Mouse (Mus musculus): Measurements from ENCODE around the gene Prkn.

Gene Prkn

DNA sequence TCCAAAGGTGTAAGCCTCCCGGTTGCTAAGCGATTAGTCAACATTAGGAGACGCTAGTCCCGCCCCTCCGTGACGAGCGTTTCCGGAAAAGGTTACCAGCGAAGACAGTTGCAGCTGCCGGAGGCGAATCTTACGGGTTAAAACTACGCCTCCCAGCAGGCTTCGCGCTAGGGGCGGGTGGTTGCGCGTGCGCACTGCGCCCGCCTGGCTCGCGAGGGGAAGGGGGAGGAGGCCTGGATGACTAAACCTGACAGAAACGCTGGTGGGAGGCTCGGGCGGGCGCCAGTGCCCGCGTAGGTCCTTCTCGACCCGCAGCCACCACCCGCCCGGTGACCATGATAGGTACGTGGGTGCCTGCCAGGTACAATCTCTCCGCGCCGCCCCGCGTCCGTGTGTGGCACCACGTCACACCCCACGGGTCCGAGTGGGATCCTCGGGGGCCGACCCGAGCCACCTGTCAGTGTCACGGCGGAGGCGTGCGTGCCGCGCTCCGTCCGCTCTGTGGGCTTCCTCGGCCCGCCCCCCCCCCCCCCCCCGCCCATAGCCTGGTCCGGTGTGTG is at the start of gene Prkn, which contains the start of gene Pacrg:
Gene Prkn, plus strand, starts transcription at position 237 of the 560 bp plus-strand sequence.
Gene Pacrg, minus strand, starts transcription at position 164 of the 560 bp plus-strand sequence.
- peak; percentile 92 for DNase-seq

DNA sequence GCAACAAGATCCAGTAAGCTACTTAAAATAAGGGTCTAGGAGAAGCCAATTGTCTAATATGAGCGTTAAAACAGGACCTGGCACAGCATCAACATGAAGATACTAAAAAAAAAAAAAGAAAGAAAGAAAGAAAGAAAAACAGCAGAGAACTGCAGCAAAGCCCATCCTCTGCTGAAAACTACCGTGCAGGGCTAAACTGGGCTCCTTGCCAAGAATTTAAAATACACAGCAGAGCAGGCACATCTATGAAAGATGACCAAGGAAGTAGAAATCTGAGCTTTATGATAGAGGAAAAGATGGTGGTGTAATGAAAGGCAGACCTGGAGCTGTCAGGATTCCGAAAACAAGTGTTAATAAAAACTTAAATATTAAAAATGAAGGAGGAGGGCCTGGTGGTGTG is 48.5 kb upstream of the Prkn start:
- DNase-seq, result no peak

DNA sequence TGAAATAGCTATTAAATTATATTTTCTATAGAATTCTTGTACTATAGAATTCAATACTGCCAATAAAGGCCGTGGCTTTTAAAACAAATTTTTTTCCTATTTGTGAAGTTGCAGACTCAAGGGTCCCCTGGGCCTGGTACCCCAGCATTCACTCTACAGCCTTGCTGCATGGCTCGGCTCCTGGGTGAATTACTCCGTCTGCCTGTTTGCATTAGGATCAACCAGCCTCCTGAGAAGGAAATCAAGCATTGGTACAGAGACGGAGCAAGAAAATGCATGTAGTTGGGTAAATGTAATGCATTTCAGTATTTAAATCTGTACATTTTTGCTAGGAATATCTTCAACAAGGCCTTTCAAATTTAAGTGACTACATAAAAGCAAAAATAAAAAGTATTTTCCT is 33.5 kb upstream of the Prkn start:
- DNase-seq, result no peak

DNA sequence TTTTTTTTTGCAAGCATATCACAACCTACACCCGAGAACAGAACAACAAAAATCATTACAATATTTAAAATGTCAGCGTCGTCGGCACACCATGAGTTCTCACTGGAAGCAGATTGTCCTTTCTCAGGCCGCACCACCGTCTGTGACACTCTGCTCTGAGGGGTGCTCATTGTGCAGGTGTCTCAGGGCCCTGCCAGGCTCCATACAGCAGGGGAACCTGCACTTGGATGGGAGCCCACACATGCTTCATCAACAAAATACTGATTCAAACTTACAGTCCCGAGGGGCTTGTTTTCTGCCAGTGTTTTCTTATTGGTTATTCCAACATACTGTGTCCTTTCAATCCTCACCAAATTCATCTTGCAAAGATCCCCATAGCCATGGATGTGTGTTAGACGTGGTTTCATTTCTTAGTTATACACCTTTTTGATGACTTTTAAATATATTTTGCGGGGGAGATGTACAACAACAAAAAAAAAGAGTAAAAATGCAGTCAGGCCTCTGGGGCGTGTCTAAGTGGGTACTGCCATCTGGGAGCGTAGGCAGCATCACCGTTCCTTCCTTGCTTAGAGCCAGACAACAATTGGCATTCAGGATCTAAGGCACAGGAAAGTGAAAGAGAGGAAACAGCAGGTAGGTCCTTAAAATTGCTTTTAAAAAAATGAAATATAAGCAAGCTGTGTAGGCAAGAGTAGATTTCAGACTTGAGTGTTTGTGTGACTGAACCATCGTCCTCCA is 32.8 kb upstream of the Prkn start:
- no peak for DNase-seq

DNA sequence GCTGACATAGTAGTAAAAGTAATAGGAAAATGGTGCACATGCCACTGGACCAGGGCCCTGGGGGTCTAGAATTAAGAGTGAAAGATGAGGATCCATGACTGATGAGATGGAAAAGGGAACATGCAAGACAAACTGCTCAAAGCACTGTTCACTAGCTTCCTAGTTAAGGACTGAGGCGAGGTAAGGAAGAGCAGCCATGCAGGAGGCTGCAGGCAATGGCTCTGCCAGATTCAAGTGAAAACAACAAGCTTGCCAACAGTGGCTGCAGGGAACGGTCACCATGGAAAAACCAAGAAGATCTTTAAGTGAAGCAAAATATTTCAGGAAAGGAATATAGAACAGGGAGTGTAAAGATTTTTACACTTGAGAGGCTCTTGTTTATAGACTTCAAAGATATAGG is 31.6 kb upstream of the Prkn start:
- no peak for DNase-seq

DNA sequence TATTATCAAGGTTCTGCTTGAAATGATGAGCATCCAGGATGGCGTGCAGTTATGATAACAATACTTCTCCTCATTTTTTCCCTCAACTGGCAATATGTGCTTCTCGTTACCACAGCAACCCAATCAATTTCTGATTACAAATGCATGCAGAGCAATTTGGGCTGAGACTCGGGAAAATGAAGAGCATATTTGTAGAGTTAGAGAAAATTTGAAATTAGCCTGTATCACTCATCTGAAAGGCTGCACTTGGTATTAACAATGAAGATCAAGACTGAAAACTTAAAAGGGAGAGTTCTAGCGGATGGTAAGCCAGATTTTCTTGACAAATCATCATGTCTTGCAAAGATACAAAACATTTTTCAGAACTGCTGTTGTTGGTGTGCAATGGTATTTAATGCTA is 21.2 kb upstream of the Prkn start:
- no peak for DNase-seq

DNA sequence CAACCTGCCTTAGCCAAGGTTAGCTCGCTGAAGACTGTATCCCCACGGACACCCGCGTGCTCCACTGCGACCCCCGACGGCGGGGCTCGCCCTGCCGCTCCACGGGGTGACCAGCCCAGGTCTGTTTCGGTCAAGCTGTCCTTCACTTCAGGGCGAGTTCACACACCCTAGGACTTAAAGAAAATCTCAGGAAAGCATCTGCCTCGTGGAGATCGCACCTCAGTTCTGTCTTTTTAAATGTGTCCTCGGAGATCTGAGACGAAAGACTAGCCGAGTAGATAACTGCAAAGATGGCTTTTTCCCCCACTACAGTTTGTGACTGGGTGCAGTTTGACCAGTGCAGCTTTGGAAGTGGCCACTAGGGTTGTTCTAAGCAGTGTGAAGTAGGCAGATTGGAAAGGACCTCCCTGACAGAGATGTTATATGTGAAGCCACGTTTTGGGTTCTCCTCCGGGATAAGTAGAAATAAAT is 582 bp downstream of the Prkn start:
- peak in 1 of 2 experiments; percentile 21 for DNase-seq

DNA sequence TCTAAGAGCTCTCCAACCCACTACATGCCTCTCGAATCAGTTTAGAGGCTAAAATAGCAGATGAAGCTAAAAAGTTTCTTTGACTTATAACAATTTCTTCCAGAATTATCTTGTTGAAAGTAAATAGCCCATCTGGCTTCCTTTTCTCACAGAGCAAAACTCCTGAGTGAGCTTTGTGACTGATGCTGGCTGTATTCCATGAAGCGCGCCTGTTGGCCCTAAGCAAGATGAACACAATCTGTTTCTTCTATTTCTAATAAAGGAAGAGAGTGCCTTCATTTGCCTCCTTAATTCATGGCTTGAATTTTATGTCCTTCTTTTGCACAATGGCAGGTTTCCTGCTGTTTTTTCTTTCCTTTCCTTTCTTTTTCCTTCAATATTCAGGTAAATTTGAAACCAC is 14.0 kb downstream of the Prkn start:
- DNase-seq, result no peak

DNA sequence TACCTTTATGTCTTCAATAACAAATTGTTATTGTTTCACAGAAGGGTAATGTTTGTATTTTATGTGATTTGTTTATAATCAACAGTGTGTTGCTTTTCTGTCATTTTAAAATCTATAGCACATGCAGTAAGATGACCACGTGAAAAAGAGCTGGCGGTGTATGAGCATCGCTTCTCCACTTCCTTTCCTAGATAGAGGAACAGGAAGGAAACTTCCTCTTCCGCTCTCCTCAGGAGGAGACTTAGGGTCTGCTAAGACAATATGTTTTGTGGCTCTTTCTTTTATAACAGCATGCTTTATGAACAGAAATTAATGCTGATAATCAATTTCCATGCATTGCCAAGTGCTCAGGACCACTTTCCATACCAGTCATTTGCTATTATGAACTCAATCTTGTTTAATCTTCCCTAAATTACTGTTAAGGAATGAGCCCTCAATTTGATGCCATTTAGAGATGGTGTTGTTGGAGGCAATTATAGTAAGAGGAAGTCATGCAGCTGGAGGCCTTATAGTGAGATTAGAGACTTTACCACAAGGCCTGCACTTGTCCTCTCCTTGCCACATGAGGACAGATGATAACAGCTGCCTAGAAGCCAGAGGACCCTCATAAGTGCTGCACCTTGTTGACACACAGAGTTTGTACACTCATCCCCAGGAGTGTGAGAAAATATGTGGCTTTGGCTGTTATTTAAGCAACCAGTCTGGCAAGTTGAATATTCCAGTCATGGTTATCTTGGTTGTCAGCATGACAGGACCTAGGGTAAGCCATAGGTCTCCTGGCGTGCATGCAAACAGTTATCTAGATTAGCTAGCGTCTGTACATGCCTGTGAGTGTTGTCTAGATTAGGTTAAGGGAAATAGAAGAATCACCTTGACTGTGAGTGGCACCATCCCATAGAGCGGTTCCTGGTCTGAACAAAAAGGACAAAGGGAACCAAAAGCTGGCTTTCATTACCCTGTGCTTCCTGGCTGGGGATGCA is 34.3 kb downstream of the Prkn start:
- no peak for DNase-seq

DNA sequence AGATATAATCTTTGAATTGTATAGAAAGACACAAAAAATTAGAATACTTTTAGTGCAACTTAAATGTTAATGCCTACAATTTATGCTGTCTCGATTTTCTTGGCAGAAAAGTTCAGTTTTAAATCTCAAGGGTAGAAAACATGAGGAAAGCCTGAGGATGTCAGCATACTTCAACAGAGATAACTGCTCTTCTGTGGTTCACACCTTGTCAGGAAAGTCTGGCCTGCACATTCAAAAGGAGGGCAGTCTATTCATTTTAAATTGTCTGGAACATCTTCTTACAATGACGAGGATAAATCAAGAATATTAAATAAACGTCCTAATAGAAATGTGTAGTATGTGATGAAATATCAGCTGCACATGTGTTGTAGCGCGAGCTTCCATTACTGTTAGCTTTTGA is 38.8 kb downstream of the Prkn start:
- DNase-seq, result no peak

DNA sequence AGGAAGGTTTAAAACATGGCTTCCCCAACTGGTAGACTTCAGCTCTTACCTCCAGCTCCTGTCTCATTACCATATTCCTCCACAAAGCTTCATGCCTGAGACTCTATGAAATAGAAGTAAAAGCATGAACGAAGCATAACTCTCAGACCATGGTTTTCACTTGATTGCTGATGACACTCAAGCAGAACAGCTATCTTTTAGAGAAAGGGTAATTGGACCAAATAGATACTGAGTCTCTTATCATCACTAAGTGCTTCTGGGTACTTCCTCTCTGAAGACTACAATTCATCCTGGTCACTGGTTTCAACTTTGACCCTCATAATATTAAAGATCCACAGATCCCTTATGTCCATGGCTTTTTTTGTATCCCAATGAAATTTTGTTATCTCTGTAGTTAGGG is 42.1 kb downstream of the Prkn start:
- DNase-seq, result no peak

DNA sequence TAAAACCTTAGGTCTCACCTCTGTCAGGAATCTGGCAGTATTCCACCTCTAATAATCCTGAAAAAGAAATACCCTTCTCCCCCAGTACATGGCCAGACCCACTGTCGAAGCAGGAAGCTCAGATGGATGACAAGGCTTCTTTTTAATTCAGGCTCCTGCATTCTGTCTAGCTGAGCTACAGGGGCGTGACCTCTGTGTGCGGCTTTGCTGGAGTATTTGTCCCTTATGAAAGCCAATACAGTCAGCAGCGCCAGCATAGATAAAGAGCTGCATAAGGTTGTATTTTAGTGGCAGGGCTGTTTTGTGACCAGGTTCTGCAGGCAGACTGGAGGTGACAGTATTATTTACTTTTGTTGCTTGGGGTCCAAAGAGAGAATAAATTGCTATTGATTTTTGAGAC is 47.7 kb downstream of the Prkn start:
- no peak for DNase-seq

DNA sequence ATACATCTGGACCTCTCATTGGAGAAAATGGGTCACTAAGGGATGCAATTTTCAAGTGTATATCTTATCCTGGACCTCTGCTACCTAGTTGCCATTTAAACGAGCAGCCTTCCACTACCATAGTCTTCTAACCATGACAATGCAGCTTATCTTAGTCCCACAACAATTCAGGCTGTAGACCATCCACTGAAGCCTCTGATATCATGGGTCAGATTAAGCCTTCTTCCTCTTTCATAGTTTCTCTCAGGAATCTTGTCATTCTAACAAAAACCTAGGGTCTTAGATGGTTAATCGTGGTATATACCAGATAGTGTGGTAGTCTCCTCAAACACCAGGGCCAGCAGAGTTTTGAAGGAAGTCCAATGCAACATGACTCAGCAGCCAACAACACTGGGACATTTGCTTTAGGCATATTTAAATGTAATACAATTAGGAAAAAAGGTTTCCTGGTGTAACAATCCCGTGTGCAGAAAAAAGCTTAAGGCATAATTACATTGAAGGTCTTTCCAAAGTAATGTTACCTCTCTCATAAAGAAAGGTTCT is 61.6 kb downstream of the Prkn start:
- DNase-seq, result no peak

DNA sequence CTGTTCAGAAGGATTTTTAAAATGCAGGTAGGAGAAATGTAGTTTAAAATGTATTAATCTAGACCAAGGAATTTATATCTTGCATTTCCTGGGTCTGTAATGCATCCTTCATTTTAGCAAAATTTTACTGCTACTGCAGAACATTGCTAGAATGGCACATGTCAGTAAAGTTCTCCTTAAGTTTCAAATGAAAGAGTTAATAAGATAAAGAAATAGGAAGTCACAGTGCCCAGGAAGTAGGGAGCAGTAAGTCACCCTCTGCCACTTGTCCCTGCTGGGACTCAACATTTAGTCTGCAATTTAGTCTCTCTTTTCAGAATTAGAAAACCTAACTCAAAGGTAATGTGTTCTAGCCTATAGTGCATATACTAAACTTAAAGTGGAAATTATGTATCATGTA is 96.5 kb downstream of the Prkn start:
- DNase-seq, result no peak

DNA sequence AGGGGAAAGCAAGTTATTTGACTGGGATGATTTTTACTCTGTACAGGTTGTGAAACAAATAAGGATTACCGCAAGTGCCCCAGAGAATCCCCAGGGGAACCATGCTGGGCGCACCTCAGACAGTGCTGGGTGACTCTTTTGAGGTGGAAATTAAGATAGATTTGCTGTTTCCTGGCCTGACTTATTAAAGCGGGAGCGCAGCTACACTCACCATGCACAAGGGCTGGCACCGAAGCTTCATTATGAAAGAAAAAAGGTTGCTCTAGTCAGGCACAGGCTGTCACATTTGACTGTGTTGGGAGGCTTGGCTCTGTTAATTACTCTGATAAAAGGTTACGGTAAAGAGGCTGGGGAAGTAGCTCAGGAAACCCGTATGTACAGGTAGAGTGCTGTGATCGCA is 97.7 kb downstream of the Prkn start:
- DNase-seq, result no peak

DNA sequence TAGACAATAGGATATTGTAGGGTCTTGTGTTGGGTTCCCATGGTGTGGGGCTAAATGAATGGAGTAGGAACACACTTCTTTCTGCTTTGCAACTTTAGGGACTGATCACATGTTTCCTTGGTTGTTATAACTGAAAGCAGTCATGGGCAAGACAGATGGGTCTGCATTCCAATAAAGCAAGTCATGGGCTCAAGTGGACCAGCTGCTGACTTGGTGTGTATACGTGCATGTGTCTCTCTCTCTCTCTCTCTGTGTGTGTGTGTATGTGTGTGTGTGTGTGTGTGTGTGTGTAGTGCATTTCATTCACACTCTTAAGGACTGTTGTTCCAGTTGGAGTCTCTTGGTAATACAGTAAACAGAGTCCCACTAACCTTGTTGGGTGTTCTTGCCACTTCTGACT is 98.6 kb downstream of the Prkn start:
- no peak for DNase-seq

DNA sequence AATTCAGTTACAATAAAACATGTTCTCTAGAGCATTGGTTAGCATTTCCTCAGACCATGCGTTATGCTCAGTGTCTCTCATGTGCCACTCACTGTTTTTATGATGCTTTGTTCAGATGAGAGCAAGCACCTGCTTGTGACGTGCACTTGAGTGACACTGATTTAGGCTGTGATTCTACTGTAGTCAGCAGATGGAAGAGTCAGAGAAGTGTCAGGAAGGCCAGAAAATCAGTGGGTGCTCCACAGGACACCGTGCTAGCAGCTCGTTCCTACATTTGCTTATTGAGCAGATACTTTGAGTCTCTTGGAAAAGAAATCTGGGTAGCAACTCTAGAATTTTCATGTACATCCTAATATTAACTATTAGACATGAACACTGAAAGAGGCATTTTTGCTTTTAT is 106.4 kb downstream of the Prkn start:
- DNase-seq, result no peak

DNA sequence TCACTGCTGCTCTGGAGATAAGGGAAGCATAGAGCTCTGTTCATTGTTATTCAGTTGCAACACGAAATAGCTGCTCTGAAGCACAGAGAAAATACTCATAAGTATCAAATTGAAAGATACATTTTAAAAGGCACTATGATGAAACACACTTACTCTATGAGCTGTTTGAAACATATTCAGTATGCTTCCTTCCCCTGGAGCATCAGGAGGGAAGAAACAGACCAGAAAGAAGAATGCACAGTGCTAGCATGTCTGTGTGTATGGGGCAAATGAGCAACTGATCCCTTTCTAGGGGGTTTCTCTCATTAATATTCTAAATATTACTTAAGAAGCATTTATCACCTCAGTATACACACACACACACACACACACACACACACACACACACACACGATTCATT is 107.4 kb downstream of the Prkn start:
- DNase-seq, result no peak

DNA sequence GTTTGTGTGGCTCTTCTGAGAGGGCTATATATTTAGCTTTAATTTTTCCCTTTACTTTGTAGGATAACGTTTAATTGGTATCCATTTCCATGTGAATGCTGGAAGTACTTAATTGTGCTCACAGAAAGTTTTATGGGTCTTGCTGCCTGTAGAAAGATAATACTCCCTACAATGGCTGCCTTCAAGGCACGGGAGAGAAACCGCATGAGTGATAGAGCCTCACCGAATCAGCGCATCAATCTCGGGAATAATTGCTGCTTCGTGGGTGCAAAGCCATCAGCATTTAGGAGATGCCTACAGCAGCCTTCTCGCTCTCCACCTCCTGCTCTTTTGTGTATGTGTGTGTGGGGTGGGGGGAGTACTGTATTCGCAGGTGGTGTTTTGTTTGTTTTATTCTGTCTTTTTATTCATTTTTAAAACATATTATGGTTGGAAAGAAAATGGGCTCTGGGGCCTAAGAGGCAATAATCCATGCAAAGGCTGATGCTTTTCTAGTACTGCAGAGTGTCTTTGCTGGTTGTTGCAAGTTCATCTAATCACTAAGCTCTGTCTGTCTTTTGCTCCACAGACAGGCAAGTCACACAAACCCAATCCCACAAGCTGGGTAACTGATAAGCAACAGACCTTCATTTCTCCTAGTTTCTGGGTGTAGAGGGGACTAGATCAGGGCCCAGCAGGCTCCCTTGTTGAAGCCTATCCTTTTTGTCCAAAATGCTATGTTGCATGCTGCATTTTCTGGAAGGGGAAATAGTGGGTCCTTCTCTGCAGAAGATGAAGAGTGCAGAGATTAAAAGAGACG is 119.1 kb downstream of the Prkn start:
- no peak for DNase-seq

DNA sequence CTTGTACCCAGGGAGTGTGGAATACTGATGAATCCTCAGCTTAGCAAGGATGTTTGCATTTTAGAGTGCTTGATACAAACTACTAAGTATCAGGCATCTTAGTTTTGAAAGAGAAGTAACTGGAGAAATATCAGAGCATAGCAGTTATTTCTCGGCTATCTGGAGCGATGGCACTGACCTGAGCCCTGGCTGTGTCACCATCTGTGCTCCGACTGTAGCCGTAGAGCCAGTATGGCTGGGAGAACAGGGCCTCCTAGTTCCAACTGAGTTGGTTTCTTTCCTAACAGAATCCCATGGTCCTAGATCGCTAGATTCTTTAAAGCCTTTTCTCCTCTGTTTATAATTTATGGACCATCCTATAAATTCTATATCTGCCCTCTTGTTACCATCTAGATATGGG is 122.0 kb downstream of the Prkn start:
- no peak for DNase-seq

DNA sequence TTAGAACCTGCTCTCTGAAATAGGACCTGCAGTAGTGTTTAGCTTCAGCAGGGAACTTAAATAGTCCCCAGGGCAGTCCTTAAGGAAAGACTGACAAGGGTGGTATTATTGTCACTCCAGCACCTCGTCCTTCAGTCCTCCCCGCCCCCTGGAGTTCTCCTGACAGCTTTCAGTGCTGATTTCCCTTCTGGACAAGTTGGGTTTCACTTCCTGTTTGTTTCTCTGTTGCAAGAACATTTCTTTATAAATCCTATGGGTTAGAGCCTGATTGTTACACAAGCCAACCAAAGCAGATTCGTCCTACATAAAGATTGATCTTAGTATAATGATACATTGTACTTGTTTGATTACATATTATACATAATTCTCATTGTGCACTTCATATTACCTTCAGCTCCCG is 142.0 kb downstream of the Prkn start:
- no peak for DNase-seq

DNA sequence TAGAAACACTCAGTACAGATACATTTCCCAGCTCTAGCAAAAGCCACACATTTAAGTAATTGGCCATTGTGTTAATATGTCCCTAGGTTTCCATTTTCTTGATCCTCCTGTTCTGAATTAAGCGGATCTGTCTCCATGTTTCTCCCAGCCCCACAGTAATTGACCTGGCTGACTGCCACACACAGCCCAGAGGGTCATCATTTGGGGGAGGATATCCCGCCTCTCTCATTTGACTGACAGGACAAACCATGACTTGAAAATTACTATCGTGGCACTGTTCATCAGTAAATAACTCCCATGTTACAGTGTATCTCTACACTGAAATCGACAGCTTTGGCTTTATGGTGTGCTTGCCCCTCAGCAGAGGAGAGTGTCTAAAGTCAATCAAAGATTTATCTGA is 146.9 kb downstream of the Prkn start:
- DNase-seq, result no peak

Measured in spleen, adult 18-20 months (tissue).